Mouse (Mus musculus) embryonic facial prominence, embryonic 15.5 days (tissue): ENCODE measurements around the gene Hist4h4. TPM values are rescaled to one million over a fixed set of nuclear protein-coding genes. Genes with fewer than 3 reads are reported as not detected.

Experiments used
- ATAC-seq: fragments of 200-750 bp; cut with Nextera tagmentation; 2 replicates; pipeline ENCODE4 v1.8.0; 2017; ENCODE audit warnings: low read depth, moderate TSS enrichment; ENCODE audit not compliant: insufficient number of reproducible peaks, low FRiP score, low TSS enrichment
- H3K27ac ChIP-seq: fragments of 300-500 bp; sonication (generic); replicated peaks from 2 replicates; pipeline ENCODE4 v1.5.1; 2015; ENCODE audit warnings: mild to moderate bottlenecking, inconsistent platforms
- H3K27me3 ChIP-seq: fragments of 300-500 bp; sonication (generic); 2 replicates; pipeline ENCODE4 v1.6.1; 2015; ENCODE audit warnings: inconsistent platforms
- H3K36me3 ChIP-seq: fragments of 300-500 bp; sonication (generic); 2 replicates; pipeline ENCODE4 v1.6.1; 2015; ENCODE audit warnings: mild to moderate bottlenecking, inconsistent platforms
- H3K4me1 ChIP-seq: fragments of 300-500 bp; sonication (generic); 2 replicates; pipeline ENCODE4 v1.6.1; 2015; ENCODE audit warnings: inconsistent platforms
- H3K4me2 ChIP-seq: fragments of 300-500 bp; sonication (generic); replicated peaks from 2 replicates; pipeline ENCODE4 v1.6.1; 2015; ENCODE audit warnings: mild to moderate bottlenecking, inconsistent platforms
- H3K4me3 ChIP-seq: fragments of 300-500 bp; sonication (generic); replicated peaks from 2 replicates; pipeline ENCODE4 v1.5.1; 2015; ENCODE audit warnings: mild to moderate bottlenecking, inconsistent platforms
- H3K9ac ChIP-seq: fragments of 300-500 bp; sonication (generic); 2 replicates; pipeline ENCODE4 v1.6.1; 2015; ENCODE audit warnings: inconsistent platforms
- H3K9me3 ChIP-seq: fragments of 300-500 bp; sonication (generic); replicated peaks from 2 replicates; pipeline ENCODE4 v1.6.1; 2016; ENCODE audit warnings: inconsistent platforms
- WGBS: fragments of 180-500 bp; shearing (Covaris S2); methylation state at CpG from one replicate; pipeline ENCODE4 v1.1.7; 2015; 5-methylcytosine and 5-hydroxymethylcytosine counted together
- polyA plus RNA-seq: library from polyadenylated mRNA; unstranded; fragments of >200 nt; fragmentation: Nextera tagmentation; extraction: Ambion mirVana; gene quantifications from 2 replicates; pipeline ENCODE4 v1.2.1, GENCODE M21; 2015

Gene Hist4h4
- 0.53 and 0.69 TPM in 2 replicates for polyA plus RNA-seq

- H3K9ac ChIP-seq, result peak within 1 kb of the TSS; percentile 99
- ATAC-seq, result peak; percentile 71
- H3K4me2 ChIP-seq, result peak within 1 kb of the TSS; percentile 88
- H3K27me3 ChIP-seq, result no peaks in the 10 kb centered on the region
- peak within 1 kb of the TSS; percentile 100 for H3K27ac ChIP-seq
- H3K4me3 ChIP-seq, result peak within 1 kb of the TSS; percentile 80
- peaks cover 23% of the 10 kb centered on the region for H3K4me1 ChIP-seq
- no peaks in the 10 kb centered on the region for H3K36me3 ChIP-seq
- WGBS, result under 1% methylated on average over 50 of the region's 50 CpGs
- no peaks in the 10 kb centered on the region for H3K9me3 ChIP-seq
These were observed at the start of gene Hist4h4 for GRCm38 (mm10) chr6:136803739-136804633. Gene Hist4h4 (minus strand): TSS chr6:136804415.

GRCm38 (mm10) chr6:136852762-136853161, 48.5 kb upstream of the Hist4h4 start:
- WGBS, result 27% methylated on average over 3 of the region's 3 CpGs
- Histone ChIP-seq H3K4me2 (no peak overlapping the region), H3K27ac (peak overlapping the region; percentile 66), H3K36me3 (no peaks in the 10 kb centered on the region), H3K9ac (no peak overlapping the region), H3K4me1 (peaks cover 17% of the 10 kb centered on the region), H3K27me3 (no peaks in the 10 kb centered on the region), H3K9me3 (no peaks in the 10 kb centered on the region), H3K4me3 (no peak overlapping the region)
- ATAC-seq, result no peak

GRCm38 (mm10) chr6:136852348-136852747, 48.1 kb upstream of the Hist4h4 start:
- no peaks in the 10 kb centered on the region for H3K9me3 ChIP-seq
- peaks cover 13% of the 10 kb centered on the region for H3K4me1 ChIP-seq
- H3K36me3 ChIP-seq, result no peaks in the 10 kb centered on the region
- no peak overlapping the region for H3K4me2 ChIP-seq
- no peaks in the 10 kb centered on the region for H3K27me3 ChIP-seq
- peak overlapping the region; percentile 66 for H3K27ac ChIP-seq
- H3K9ac ChIP-seq, result no peak overlapping the region
- no peak overlapping the region for H3K4me3 ChIP-seq
- 57% methylated on average over 4 of the region's 4 CpGs for WGBS
- no peak for ATAC-seq

- no peak overlapping the region for H3K9ac ChIP-seq
- ATAC-seq, result no peak
- peaks cover 5% of the 10 kb centered on the region for H3K4me1 ChIP-seq
- no peak overlapping the region for H3K27ac ChIP-seq
- H3K4me2 ChIP-seq, result no peak overlapping the region
- no peaks in the 10 kb centered on the region for H3K9me3 ChIP-seq
- H3K36me3 ChIP-seq, result no peaks in the 10 kb centered on the region
- H3K27me3 ChIP-seq, result no peaks in the 10 kb centered on the region
- WGBS, result 69% methylated on average over 6 of the region's 6 CpGs
- no peak overlapping the region for H3K4me3 ChIP-seq
These were observed 46.1 kb upstream of the Hist4h4 start for GRCm38 (mm10) chr6:136850267-136850666.

- 85% methylated on average over 5 of the region's 5 CpGs for WGBS
- Histone ChIP-seq H3K4me1 (peaks cover 5% of the 10 kb centered on the region), H3K4me2 (no peak overlapping the region), H3K27me3 (no peaks in the 10 kb centered on the region), H3K9me3 (no peaks in the 10 kb centered on the region), H3K4me3 (no peak overlapping the region), H3K9ac (no peak overlapping the region), H3K36me3 (no peaks in the 10 kb centered on the region), H3K27ac (no peak overlapping the region)
- ATAC-seq, result no peak
These were observed 44.8 kb upstream of the Hist4h4 start for GRCm38 (mm10) chr6:136848971-136849370.

GRCm38 (mm10) chr6:136848399-136848798, 44.2 kb upstream of the Hist4h4 start:
- Histone ChIP-seq H3K9ac (no peak overlapping the region), H3K9me3 (no peaks in the 10 kb centered on the region), H3K4me3 (no peak overlapping the region), H3K36me3 (no peaks in the 10 kb centered on the region), H3K4me1 (peaks cover 5% of the 10 kb centered on the region), H3K27ac (no peak overlapping the region), H3K4me2 (no peak overlapping the region), H3K27me3 (no peaks in the 10 kb centered on the region)
- 92% methylated on average over 8 of the region's 8 CpGs for WGBS
- no peak for ATAC-seq

GRCm38 (mm10) chr6:136847790-136848189, 43.6 kb upstream of the Hist4h4 start:
- Histone ChIP-seq H3K36me3 (no peaks in the 10 kb centered on the region), H3K4me3 (no peak overlapping the region)
- WGBS, result 30% methylated on average over 2 of the region's 2 CpGs

GRCm38 (mm10) chr6:136847267-136847666, 43.1 kb upstream of the Hist4h4 start:
- Histone ChIP-seq H3K9ac (no peak overlapping the region), H3K4me3 (no peak overlapping the region), H3K27me3 (no peaks in the 10 kb centered on the region), H3K4me2 (no peak overlapping the region), H3K9me3 (no peaks in the 10 kb centered on the region), H3K36me3 (no peaks in the 10 kb centered on the region), H3K4me1 (no peaks in the 10 kb centered on the region), H3K27ac (no peak overlapping the region)
- no peak for ATAC-seq
- WGBS, result 88% methylated on average over 3 of the region's 3 CpGs

More at GRCm38 (mm10) chr6:136847790-136848189, 43.6 kb upstream of the Hist4h4 start:
- H3K27me3 ChIP-seq, result no peaks in the 10 kb centered on the region
- no peak overlapping the region for H3K4me2 ChIP-seq
- no peak overlapping the region for H3K27ac ChIP-seq
- ATAC-seq, result no peak
- H3K9ac ChIP-seq, result no peak overlapping the region
- peaks cover 3% of the 10 kb centered on the region for H3K4me1 ChIP-seq
- no peaks in the 10 kb centered on the region for H3K9me3 ChIP-seq

- no peak overlapping the region for H3K27ac ChIP-seq
- H3K4me1 ChIP-seq, result no peaks in the 10 kb centered on the region
- no peak for ATAC-seq
- H3K27me3 ChIP-seq, result no peaks in the 10 kb centered on the region
- no peaks in the 10 kb centered on the region for H3K36me3 ChIP-seq
- no peaks in the 10 kb centered on the region for H3K9me3 ChIP-seq
- no peak overlapping the region for H3K9ac ChIP-seq
- WGBS, result 59% methylated on average over 5 of the region's 5 CpGs
- no peak overlapping the region for H3K4me2 ChIP-seq
- H3K4me3 ChIP-seq, result no peak overlapping the region
These were observed 41.7 kb upstream of the Hist4h4 start for GRCm38 (mm10) chr6:136845706-136846480.

GRCm38 (mm10) chr6:136844903-136845302, 40.7 kb upstream of the Hist4h4 start:
- ATAC-seq, result no peak
- Histone ChIP-seq H3K4me2 (no peak overlapping the region), H3K36me3 (no peaks in the 10 kb centered on the region), H3K9me3 (no peaks in the 10 kb centered on the region), H3K4me1 (no peaks in the 10 kb centered on the region), H3K9ac (no peak overlapping the region), H3K27ac (no peak overlapping the region), H3K4me3 (no peak overlapping the region), H3K27me3 (no peaks in the 10 kb centered on the region)
- WGBS, result 47% methylated on average over 2 of the region's 2 CpGs

- Histone ChIP-seq H3K36me3 (no peaks in the 10 kb centered on the region), H3K9ac (no peak overlapping the region), H3K27me3 (no peaks in the 10 kb centered on the region), H3K4me3 (no peak overlapping the region), H3K4me1 (0 out of 2 replicates have a peak, but pooled peaks cover 6% of the 10 kb centered on the region), H3K4me2 (no peak overlapping the region), H3K9me3 (no peaks in the 10 kb centered on the region), H3K27ac (no peak overlapping the region)
- 75% methylated on average over 3 of the region's 3 CpGs for WGBS
- ATAC-seq, result no peak
These were observed 33.1 kb upstream of the Hist4h4 start for GRCm38 (mm10) chr6:136837323-136837722.
